Mouse (Mus musculus): ENCODE measurements around the gene Ncoa1.

- TF ChIP-seq POLR2A (IDR thresholded peaks at IDR 0.05; ENCODE audit: insufficient read depth, low read depth, low read length) = no peak
- TF ChIP-seq CTCF (IDR thresholded peaks at IDR 0.05; ENCODE audit: insufficient read depth, low read depth, low read length) = no peak
These were observed 105.6 kb downstream of the Ncoa1 start for GRCm38 (mm10) chr12:4371406-4371805.

All from olfactory bulb, adult 2 months (tissue).